Mouse (Mus musculus) fat pad, adult 2 months (tissue): ENCODE measurements around the gene 1700092M07Rik.
A peak's percentile ranks its signal among the peaks of the same experiment; 100 is the strongest.

Experiments used
- DNase-seq: peaks from one replicate; pipeline ENCODE4 v3.0.0-alpha.2; 2011; ENCODE audit warnings: low read depth, low spot score; ENCODE audit errors: extremely low read depth

1700092M07Rik gene

GRCm38 (mm10) chr19:8740603-8741002 is at the start of gene 1700092M07Rik:
TSS of gene 1700092M07Rik (plus strand) at chr19:8740718.
- DNase-seq, result no peak

GRCm38 (mm10) chr19:8691871-8692539 is 48.5 kb upstream of the 1700092M07Rik start:
- DNase-seq, result no peak

GRCm38 (mm10) chr19:8692740-8693139 is 47.8 kb upstream of the 1700092M07Rik start:
- DNase-seq, result no peak

- no peak for DNase-seq
Measured at GRCm38 (mm10) chr19:8695330-8695729, 45.2 kb upstream of the 1700092M07Rik start.

- DNase-seq, result no peak
Measured at GRCm38 (mm10) chr19:8699652-8700051, 40.9 kb upstream of the 1700092M07Rik start.

- no peak for DNase-seq
Measured at GRCm38 (mm10) chr19:8702458-8702857, 38.1 kb upstream of the 1700092M07Rik start.

- DNase-seq, result no peak
Measured at GRCm38 (mm10) chr19:8703571-8703970, 36.9 kb upstream of the 1700092M07Rik start.

- DNase-seq, result peak; percentile 88
Measured at GRCm38 (mm10) chr19:8705026-8705708, 35.4 kb upstream of the 1700092M07Rik start.

- DNase-seq, result no peak
Measured at GRCm38 (mm10) chr19:8706132-8706667, 34.3 kb upstream of the 1700092M07Rik start.

GRCm38 (mm10) chr19:8706930-8707329 is 33.6 kb upstream of the 1700092M07Rik start:
- no peak for DNase-seq

GRCm38 (mm10) chr19:8708954-8709353 is 31.6 kb upstream of the 1700092M07Rik start:
- DNase-seq, result no peak

- peak; percentile 98 for DNase-seq
Measured at GRCm38 (mm10) chr19:8710057-8710456, 30.5 kb upstream of the 1700092M07Rik start.

GRCm38 (mm10) chr19:8711506-8711905 is 29.0 kb upstream of the 1700092M07Rik start:
- no peak for DNase-seq

GRCm38 (mm10) chr19:8711949-8712869 is 28.3 kb upstream of the 1700092M07Rik start:
- DNase-seq, result no peak

GRCm38 (mm10) chr19:8712870-8713305 is 27.6 kb upstream of the 1700092M07Rik start:
- no peak for DNase-seq

GRCm38 (mm10) chr19:8713306-8713996 is 27.1 kb upstream of the 1700092M07Rik start:
- DNase-seq, result no peak

- no peak for DNase-seq
Measured at GRCm38 (mm10) chr19:8713997-8714652, 26.4 kb upstream of the 1700092M07Rik start.

GRCm38 (mm10) chr19:8714653-8715481 is 25.7 kb upstream of the 1700092M07Rik start:
- no peak for DNase-seq
